Mouse (Mus musculus) limb, embryonic 15.5 days (tissue): ENCODE measurements around the gene Asic4. TPM values are rescaled to one million over a fixed set of nuclear protein-coding genes. Genes with fewer than 3 reads are reported as not detected.

Source experiments
- ATAC-seq: fragments of 200-750 bp; cut with Nextera tagmentation; 2 replicates; pipeline ENCODE4 v1.8.0; 2017; ENCODE audit warnings: low read depth, moderate TSS enrichment; ENCODE audit not compliant: insufficient number of reproducible peaks, low FRiP score, low TSS enrichment
- H3K27ac ChIP-seq: fragments of 300-500 bp; sonication (generic); 2 replicates; pipeline ENCODE4 v1.5.1; 2015; ENCODE audit warnings: moderate library complexity, mild to moderate bottlenecking, inconsistent platforms
- H3K27me3 ChIP-seq: fragments of 300-500 bp; sonication (generic); 2 replicates; pipeline ENCODE4 v1.6.1; 2015; ENCODE audit warnings: inconsistent platforms
- H3K36me3 ChIP-seq: fragments of 300-500 bp; sonication (generic); 2 replicates; pipeline ENCODE4 v1.6.1; 2015; ENCODE audit warnings: inconsistent platforms
- H3K4me1 ChIP-seq: fragments of 300-500 bp; sonication (generic); 2 replicates; pipeline ENCODE4 v1.6.1; 2015; ENCODE audit warnings: inconsistent platforms
- H3K4me2 ChIP-seq: fragments of 300-500 bp; sonication (generic); 2 replicates; pipeline ENCODE4 v1.6.1; 2015; ENCODE audit warnings: mild to moderate bottlenecking, inconsistent platforms
- H3K4me3 ChIP-seq: fragments of 300-500 bp; sonication (generic); 2 replicates; pipeline ENCODE4 v1.5.1; 2015; ENCODE audit warnings: mild to moderate bottlenecking, inconsistent platforms
- H3K9ac ChIP-seq: fragments of 300-500 bp; sonication (generic); 2 replicates; pipeline ENCODE4 v1.6.1; 2015; ENCODE audit warnings: inconsistent platforms
- H3K9me3 ChIP-seq: fragments of 300-500 bp; sonication (generic); 2 replicates; pipeline ENCODE4 v1.6.1; 2016; ENCODE audit warnings: inconsistent platforms
- WGBS: fragments of 180-500 bp; shearing (Covaris S2); methylation state at CpG from one replicate; pipeline ENCODE4 v1.1.7; 2015; 5-methylcytosine and 5-hydroxymethylcytosine counted together
- polyA plus RNA-seq: library from polyadenylated mRNA; unstranded; fragments of >200 nt; fragmentation: Nextera tagmentation; extraction: Ambion mirVana; gene quantifications from 2 replicates; pipeline ENCODE4 v1.2.1, GENCODE M21; 2015

The Asic4 gene
- polyA plus RNA-seq, 1 experiment from 2014 or later: 0.14 TPM

DNA sequence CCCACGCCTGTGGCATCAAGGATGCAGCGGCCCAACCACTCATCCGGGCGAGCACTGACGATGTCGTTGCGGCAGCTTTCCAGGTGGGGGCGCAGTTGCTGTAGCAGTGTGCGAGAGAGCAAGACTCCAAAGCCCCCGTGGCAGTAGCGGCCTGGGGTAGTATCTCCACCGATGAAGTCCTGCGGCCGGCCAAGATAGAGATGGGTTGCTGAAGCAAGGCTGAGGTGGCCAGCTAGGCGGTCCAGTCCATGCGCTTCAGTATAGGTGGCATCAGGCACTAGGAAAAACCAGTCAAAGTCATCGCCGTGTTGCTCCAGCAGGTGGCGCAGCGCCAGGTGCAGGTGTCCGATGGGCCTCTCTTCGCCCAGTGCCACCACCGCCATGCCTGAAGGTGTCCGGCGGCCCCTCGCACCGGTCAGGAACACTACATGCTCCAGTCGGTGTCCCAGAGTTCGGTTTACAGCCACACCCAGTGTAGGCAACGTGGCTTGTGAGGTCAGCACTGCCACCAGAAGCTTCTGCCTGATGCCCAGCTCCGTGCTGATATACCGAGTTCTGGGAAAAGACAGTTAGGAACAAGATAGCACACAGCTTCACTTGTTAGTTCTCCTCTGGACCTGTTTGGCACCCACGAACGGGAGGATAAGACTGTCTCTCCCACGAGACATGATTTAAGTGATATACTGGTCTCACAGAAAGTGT is 27.2 kb downstream of the Asic4 start:
- Histone ChIP-seq H3K9me3 (no peaks in the 10 kb centered on the region), H3K4me2 (peak overlapping the region; percentile 81), H3K9ac (no peak overlapping the region), H3K4me1 (peaks cover 44% of the 10 kb centered on the region), H3K4me3 (peak overlapping the region; percentile 86), H3K36me3 (peaks cover 40% of the 10 kb centered on the region), H3K27ac (no peak overlapping the region), H3K27me3 (peaks cover 30% of the 10 kb centered on the region)
- ATAC-seq: no peak
- 14% methylated on average over 35 of the region's 35 CpGs for WGBS

DNA sequence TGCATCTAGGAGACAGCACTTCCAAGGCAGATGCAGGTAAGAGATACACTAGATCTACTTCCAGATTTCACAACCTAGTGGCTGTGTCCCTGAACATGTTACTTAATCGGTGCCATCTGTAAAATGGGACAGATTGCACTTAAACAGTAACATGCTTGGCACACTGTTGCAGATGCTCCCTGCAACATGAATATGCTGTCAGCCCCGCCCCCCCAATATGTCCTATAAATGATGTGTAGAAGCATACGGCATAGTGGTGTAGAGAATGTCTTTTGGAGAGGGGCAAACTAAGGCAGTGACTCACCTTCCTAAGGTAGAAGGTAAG is 27.7 kb downstream of the Asic4 start:
- H3K36me3 ChIP-seq: peaks cover 35% of the 10 kb centered on the region
- peak overlapping the region; percentile 86 for H3K4me3 ChIP-seq
- peaks cover 44% of the 10 kb centered on the region for H3K4me1 ChIP-seq
- no peak overlapping the region for H3K9ac ChIP-seq
- no peak overlapping the region for H3K27ac ChIP-seq
- 37% methylated on average over 3 of the region's 3 CpGs for WGBS
- H3K4me2 ChIP-seq: peak overlapping the region; percentile 81
- no peak for ATAC-seq
- peaks cover 34% of the 10 kb centered on the region for H3K27me3 ChIP-seq
- H3K9me3 ChIP-seq: no peaks in the 10 kb centered on the region

DNA sequence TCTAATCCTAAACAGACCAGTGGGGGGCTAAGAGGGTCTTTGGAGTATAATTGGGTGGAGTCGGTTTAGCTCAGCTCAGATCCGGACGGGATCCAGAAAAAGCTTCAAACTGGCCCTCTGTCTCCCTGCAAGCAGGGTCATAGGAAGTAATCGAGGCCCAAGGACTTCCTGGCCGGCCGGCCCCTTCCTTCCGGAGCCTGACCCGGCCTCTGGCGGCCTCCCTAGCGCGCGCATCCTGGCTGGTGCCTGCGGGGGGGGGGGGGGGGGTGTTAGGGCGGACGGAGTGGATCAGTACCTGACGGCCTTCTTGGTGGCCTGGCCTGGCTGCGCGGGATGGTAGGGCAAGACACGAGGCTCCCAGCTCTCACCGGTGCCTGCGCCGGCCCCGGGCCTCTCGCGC is 28.3 kb downstream of the Asic4 start:
- peaks cover 42% of the 10 kb centered on the region for H3K4me1 ChIP-seq
- 0% methylated on average over 23 of the region's 25 CpGs for WGBS
- H3K36me3 ChIP-seq: peaks cover 29% of the 10 kb centered on the region
- peak overlapping the region; percentile 86 for H3K4me3 ChIP-seq
- H3K27ac ChIP-seq: peak overlapping the region; percentile 83
- peak overlapping the region; percentile 60 for H3K9ac ChIP-seq
- peak overlapping the region; percentile 81 for H3K4me2 ChIP-seq
- H3K27me3 ChIP-seq: peaks cover 39% of the 10 kb centered on the region
- no peaks in the 10 kb centered on the region for H3K9me3 ChIP-seq
- ATAC-seq: no peak; the same call in 1 of the 2 replicates

DNA sequence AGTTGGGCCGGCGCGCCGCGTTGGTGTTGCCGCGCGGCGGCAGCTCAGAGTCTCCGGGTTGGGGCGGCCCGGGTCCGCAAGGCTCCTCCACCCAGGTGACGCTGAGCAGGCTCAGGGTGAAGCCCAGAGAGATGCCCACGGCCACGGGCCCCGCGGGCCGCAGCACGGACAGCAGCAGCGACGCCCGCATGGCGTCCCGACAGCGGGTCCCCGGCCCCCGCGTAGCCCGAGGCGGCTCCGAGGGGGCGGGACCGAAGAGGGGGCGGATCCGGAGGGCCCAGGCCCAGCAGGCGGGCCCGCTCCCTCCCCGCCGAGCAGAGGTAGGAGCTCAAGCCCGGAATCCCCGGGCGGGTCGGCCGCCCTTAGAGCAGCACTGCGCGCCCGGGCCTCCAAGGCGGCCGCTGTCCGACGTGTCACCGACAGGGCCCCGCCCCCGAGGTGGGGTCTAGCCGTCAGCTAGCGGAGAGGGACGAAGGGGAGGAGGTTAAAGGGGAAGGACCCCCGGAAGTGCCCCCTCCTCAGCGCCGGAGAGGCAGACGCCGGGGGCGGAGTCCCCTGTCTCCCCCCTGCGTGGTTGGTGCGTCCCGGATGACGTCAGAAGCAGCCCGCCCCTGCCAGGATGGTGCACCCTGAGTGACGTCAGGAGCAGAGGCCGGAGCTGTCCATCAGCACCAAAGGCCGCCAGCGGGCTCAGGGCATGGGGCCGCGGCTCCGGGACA is 28.8 kb downstream of the Asic4 start, which contains the start of the genes Chpf and Tmem198:
Gene Chpf (minus strand): TSS at position 392 of the 719 bp plus-strand sequence.
Gene Tmem198 (plus strand): TSS at position 617 of the 719 bp plus-strand sequence.
- peak within 1 kb of the TSS; percentile 86 for H3K4me3 ChIP-seq
- peaks cover 36% of the 10 kb centered on the region for H3K4me1 ChIP-seq
- no peaks in the 10 kb centered on the region for H3K9me3 ChIP-seq
- H3K27me3 ChIP-seq: peaks cover 45% of the 10 kb centered on the region
- H3K9ac ChIP-seq: peak within 1 kb of the TSS; percentile 60
- peak within 1 kb of the TSS; percentile 83 for H3K27ac ChIP-seq
- peak; percentile 88 for ATAC-seq
- H3K36me3 ChIP-seq: peaks cover 26% of the 10 kb centered on the region
- peak within 1 kb of the TSS; percentile 81 for H3K4me2 ChIP-seq
- under 1% methylated on average over 72 of the region's 76 CpGs for whole genome bisulfite sequencing

DNA sequence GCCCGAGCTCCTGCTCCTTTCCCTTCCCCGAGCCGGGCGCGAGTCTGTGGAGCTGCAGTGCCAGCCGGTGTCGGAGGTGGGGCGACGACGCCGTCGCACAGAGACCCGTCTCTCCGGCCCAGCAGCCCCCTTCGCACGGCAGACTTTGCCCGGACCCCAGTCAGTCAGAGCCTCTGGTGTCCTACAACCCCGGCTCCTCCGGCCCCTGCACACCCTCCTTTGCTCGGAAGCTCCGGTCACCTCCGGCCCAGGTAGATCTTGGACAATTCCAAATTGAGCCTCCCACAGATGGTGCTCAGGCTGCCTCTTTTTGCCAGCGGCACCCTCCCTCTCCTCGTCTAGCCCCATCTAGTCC is 29.4 kb downstream of the Asic4 start:
- ATAC-seq: no peak
- WGBS: 1% methylated on average over 19 of the region's 24 CpGs
- H3K36me3 ChIP-seq: peaks cover 22% of the 10 kb centered on the region
- H3K9me3 ChIP-seq: no peaks in the 10 kb centered on the region
- H3K4me2 ChIP-seq: peak overlapping the region; percentile 81
- no peak overlapping the region for H3K27ac ChIP-seq
- peak overlapping the region; percentile 86 for H3K4me3 ChIP-seq
- peaks cover 50% of the 10 kb centered on the region for H3K27me3 ChIP-seq
- peaks cover 31% of the 10 kb centered on the region for H3K4me1 ChIP-seq
- no peak overlapping the region for H3K9ac ChIP-seq

DNA sequence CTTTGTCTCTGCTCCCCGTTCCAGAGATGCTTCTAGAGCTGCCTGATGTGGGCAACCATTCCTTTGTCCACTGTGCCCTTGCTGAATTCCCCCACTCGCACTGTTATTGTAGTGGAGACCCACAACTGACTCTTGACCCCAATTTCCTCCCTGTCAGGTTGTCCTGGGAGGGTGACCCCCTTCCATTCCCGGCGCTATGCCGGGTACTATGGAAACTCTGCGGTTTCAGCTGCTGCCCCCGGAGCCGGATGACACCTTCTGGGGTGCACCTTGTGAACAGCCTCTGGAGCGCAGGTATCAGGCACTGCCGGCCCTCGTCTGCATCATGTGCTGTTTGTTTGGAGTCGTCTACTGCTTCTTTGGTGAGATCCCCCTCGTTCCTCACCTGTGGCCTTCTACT is 29.8 kb downstream of the Asic4 start:
- Histone ChIP-seq H3K36me3 (peaks cover 18% of the 10 kb centered on the region), H3K9ac (no peak overlapping the region), H3K4me2 (peak overlapping the region; percentile 81), H3K4me3 (peak overlapping the region; percentile 86), H3K27me3 (peaks cover 55% of the 10 kb centered on the region), H3K4me1 (peaks cover 27% of the 10 kb centered on the region), H3K27ac (no peak overlapping the region), H3K9me3 (no peaks in the 10 kb centered on the region)
- ATAC-seq: no peak
- 17% methylated on average over 13 of the region's 13 CpGs for WGBS

DNA sequence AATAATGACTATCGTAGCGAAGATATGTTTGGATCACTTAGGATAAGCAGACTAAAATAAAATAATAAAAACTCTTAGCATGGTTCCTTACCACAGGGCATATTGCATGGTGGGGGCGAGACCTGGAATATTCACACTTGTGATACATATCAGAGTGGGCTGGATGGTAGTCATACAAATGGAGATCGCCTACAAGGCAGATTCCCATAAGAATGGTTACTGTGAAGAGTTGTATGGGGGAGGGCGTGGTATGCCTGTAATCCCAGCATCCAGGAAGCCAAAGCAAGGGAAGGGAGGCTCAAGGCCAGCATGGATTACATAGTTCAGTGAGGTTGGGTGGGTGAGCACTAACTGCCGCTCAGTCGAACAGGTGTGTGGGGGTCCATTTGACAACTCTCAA is 30.5 kb downstream of the Asic4 start:
- 80% methylated on average over 7 of the region's 7 CpGs for WGBS
- Histone ChIP-seq H3K4me2 (no peak overlapping the region), H3K36me3 (peaks cover 14% of the 10 kb centered on the region), H3K4me3 (no peak overlapping the region), H3K27ac (no peak overlapping the region), H3K9me3 (no peaks in the 10 kb centered on the region), H3K27me3 (peaks cover 62% of the 10 kb centered on the region), H3K4me1 (peaks cover 27% of the 10 kb centered on the region), H3K9ac (no peak overlapping the region)
- no peak for ATAC-seq

DNA sequence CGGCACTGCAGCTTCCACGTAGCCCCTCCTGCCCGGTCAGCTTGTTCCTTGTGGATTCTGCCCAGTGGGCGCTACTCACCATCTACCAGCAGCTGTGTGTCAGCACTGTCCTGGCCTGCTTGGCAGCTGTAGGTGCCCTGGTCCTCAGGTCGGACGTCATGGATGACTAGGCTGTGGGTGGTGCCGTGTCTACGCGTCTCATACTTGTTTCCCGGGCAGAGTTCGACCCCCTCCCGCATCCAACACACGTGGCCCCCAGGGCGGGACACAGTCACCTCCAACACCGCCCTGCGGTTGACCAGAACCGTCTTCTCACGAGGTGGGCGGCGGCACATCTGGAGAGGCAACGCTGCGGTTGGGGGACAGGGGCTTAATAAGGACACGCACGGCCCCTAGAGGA is 36.3 kb downstream of the Asic4 start:
- peaks cover 24% of the 10 kb centered on the region for H3K4me1 ChIP-seq
- no peak overlapping the region for H3K4me3 ChIP-seq
- ATAC-seq: no peak
- H3K27me3 ChIP-seq: peaks cover 78% of the 10 kb centered on the region
- H3K9me3 ChIP-seq: no peaks in the 10 kb centered on the region
- peak overlapping the region; percentile 89 for H3K4me2 ChIP-seq
- peaks cover 37% of the 10 kb centered on the region for H3K36me3 ChIP-seq
- 6% methylated on average over 24 of the region's 24 CpGs for WGBS
- no peak overlapping the region for H3K9ac ChIP-seq
- no peak overlapping the region for H3K27ac ChIP-seq

DNA sequence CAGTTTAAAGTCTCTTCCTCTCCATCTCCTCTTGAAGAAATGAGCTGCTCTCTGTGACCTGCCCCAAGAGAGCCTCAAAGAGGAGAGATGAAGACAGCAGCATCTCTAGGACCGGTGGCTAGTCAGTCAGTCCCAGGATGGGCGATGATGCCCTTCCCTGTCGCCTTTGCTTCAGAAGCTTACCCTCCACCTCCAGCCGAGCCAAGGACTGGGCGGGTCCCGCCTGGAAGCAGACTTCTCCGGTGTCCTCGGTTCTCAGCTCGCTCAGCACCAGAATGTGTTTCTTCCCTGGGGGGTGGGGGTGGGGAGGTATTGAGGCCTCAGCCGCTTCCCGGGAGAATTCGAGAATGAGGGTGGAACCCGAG is 36.8 kb downstream of the Asic4 start:
- 2% methylated on average over 13 of the region's 13 CpGs for WGBS
- peak overlapping the region; percentile 89 for H3K4me2 ChIP-seq
- peak overlapping the region; percentile 53 for H3K4me3 ChIP-seq
- no peaks in the 10 kb centered on the region for H3K9me3 ChIP-seq
- peaks cover 24% of the 10 kb centered on the region for H3K4me1 ChIP-seq
- peaks cover 42% of the 10 kb centered on the region for H3K36me3 ChIP-seq
- no peak overlapping the region for H3K27ac ChIP-seq
- H3K27me3 ChIP-seq: peaks cover 75% of the 10 kb centered on the region
- ATAC-seq: no peak
- 0 out of 2 replicates have a peak overlapping the region, but pooled peaks have one; percentile 23 for H3K9ac ChIP-seq

DNA sequence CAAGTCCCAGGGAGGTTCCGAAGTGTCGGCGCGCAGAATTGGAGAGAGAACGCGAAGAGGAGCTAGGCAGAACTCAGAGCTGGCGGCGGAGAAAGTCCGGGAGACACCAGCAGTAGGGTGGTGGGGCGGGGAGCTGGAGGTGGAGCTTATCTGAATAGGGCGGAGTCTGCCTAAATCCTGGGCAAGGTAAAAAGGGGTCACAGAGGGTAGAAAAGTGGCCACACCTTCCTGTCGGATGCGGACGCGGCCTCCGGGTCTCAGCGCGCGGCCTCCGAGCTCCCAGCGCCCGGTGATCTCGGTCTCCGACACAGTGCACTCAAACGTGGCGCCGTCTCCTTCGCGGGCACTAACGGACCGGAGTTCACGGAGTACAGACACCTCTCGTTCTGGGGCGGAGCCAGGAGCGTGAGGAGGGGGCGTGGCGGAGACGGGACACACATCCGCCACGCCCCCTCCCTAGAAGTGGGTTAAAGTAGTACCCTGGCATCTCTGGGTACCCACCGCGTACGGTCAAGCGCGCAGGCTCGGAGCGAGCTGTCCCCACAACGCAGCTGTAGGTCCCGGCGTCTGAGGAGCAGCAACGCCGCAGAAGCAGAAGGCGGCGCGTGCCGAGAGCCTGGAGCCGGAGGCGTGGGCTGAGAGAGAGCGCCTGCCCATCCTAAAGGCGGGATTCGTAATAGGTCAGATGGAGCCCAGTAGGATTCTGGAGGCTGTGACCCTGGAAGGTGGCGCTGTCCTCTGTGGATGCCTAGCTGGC is 37.3 kb downstream of the Asic4 start:
- WGBS: under 1% methylated on average over 62 of the region's 62 CpGs
- H3K4me3 ChIP-seq: peak overlapping the region; percentile 53
- H3K27ac ChIP-seq: no peak overlapping the region
- ATAC-seq: no peak; the same call in 1 of the 2 replicates
- peaks cover 24% of the 10 kb centered on the region for H3K4me1 ChIP-seq
- peaks cover 47% of the 10 kb centered on the region for H3K36me3 ChIP-seq
- H3K9me3 ChIP-seq: no peaks in the 10 kb centered on the region
- peak overlapping the region; percentile 89 for H3K4me2 ChIP-seq
- peaks cover 70% of the 10 kb centered on the region for H3K27me3 ChIP-seq
- H3K9ac ChIP-seq: 0 out of 2 replicates have a peak overlapping the region, but pooled peaks have one; percentile 23

DNA sequence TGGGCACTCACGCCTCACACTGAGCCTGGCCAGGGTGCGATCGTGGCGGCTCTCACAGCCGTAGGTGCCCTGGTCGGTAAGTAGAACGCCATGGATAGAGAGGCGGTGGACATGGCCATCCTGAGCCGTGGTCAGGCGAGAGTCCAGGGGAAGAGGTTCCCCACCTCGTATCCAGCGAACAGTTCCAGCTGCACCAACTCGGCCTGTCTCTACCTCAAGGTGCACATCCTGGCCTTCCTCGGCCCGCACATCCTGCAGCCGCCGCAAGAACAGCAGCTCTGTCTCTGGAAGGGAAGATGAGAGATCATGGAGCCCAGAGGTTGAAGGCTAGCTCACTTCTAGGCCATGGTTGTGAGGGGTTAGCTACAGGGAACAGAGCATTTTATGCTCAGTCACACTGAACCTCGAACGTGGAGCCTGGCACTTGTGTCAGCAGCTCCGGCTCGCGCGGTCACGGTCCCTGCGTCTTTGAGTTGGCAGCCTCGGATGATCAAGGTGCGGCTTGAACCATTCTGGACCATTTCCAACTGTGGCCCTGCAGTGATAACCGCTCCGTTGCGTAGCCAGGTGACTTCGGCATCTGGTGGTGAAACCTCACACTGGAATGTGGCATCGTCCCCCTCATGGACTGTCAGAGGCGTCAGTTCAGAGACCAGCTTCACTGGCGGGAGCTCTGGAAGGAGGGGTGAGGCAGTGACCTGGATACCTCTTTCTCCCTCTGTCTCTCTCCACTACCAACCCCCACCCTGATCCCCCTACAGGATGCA is 40.7 kb downstream of the Asic4 start:
- Histone ChIP-seq H3K4me2 (no peak overlapping the region), H3K4me1 (peaks cover 34% of the 10 kb centered on the region), H3K36me3 (peaks cover 65% of the 10 kb centered on the region), H3K4me3 (no peak overlapping the region), H3K27ac (no peak overlapping the region), H3K9ac (no peak overlapping the region), H3K9me3 (no peaks in the 10 kb centered on the region), H3K27me3 (peaks cover 36% of the 10 kb centered on the region)
- no peak for ATAC-seq
- WGBS: 83% methylated on average over 34 of the region's 34 CpGs
